15 mouse cellular contexts compared by ENCODE assay signal in genomic region chr2:152030986-152031385, GRCm38 (mm10). TPM values are rescaled to one million over a fixed set of nuclear protein-coding genes. Genes with fewer than 3 reads are reported as not detected.
"Had no signal": no experiment of that assay in that cellular context is flagged by ENCODE, and none has a peak within 500 bp of the region (broad histone marks: within the 10 kb centered on the region; RNA-seq: fewer than 3 reads in every experiment).

No protein-coding gene starts in this region.

- H3K4me2 ChIP-seq: limb, embryonic 12.5 days; stomach, embryonic 15.5 days had no signal

- H3K9me3 ChIP-seq: stomach, embryonic 15.5 days had no signal

- H3K27ac ChIP-seq: limb, embryonic 12.5 days; liver, embryonic 14.5 days; midbrain, embryonic 13.5 days; stomach, embryonic 15.5 days had no signal

- H3K9ac ChIP-seq: limb, embryonic 12.5 days; liver, embryonic 14.5 days; midbrain, embryonic 13.5 days; stomach, embryonic 15.5 days had no signal

- ATAC-seq: midbrain, embryonic 13.5 days had no signal

- H3K4me1 ChIP-seq: limb, embryonic 12.5 days had no signal

- H3K36me3 ChIP-seq: limb, embryonic 12.5 days; midbrain, embryonic 13.5 days; stomach, embryonic 15.5 days had no signal

- DNase-seq: kidney, adult 8-10 months; kidney, postnatal 25 days; layer of hippocampus, adult 9-11 months; layer of hippocampus, postnatal 36 days; liver; lung, adult 18-20 months; right cerebral cortex, postnatal 4 days; thymus, postnatal 4 days had no signal

- H3K4me3 ChIP-seq: limb, embryonic 12.5 days; midbrain, embryonic 13.5 days; stomach, embryonic 15.5 days had no signal

RNA-seq across cellular contexts. Expression of gene Scrt2, which starts 50.3 kb away (rescaled TPM):
- polyA plus RNA-seq: kidney, embryonic 16.5 days; limb, embryonic 12.5 days; lung, embryonic 16.5 days; spleen, adult 2 months had no signal
